Mouse (Mus musculus) midbrain, postnatal 0 days (tissue): ENCODE results near the gene Echs1. TPM values are rescaled to one million over a fixed set of nuclear protein-coding genes. Genes with fewer than 3 reads are reported as not detected.

Experiments
- ATAC-seq: fragments of 200-750 bp; cut with Nextera tagmentation; 2 replicates; pipeline ENCODE4 v1.8.0; 2017; ENCODE audit warnings: moderate number of reproducible peaks, mild to moderate bottlenecking, moderate TSS enrichment, moderate library complexity; ENCODE audit not compliant: low FRiP score
- DNase-seq: peaks from one replicate; pipeline ENCODE4 v3.0.0-alpha.2; 2015; ENCODE audit warnings: low spot score
- H3K27ac ChIP-seq: fragments of 300-500 bp; sonication (generic); 2 replicates; pipeline ENCODE4 v1.5.1; 2014; ENCODE audit warnings: low read depth, mild to moderate bottlenecking, low read length, mixed read lengths
- H3K27me3 ChIP-seq: fragments of 300-500 bp; sonication (generic); 2 replicates; pipeline ENCODE4 v1.6.1; 2014; ENCODE audit warnings: low read length, control low read depth, mixed read lengths; ENCODE audit not compliant: insufficient read depth
- H3K36me3 ChIP-seq: fragments of 300-500 bp; sonication (generic); 2 replicates; pipeline ENCODE4 v1.6.1; 2014; ENCODE audit warnings: low read length, control low read depth, mixed read lengths; ENCODE audit not compliant: insufficient read depth
- H3K4me1 ChIP-seq: fragments of 300-500 bp; sonication (generic); 2 replicates; pipeline ENCODE4 v1.6.1; 2014; ENCODE audit warnings: mild to moderate bottlenecking, control low read depth, antibody characterized with exemption, low read length, mixed read lengths; ENCODE audit not compliant: insufficient read depth
- H3K4me2 ChIP-seq: fragments of 300-500 bp; sonication (generic); 2 replicates; pipeline ENCODE4 v1.6.1; 2014; ENCODE audit warnings: low read depth, mild to moderate bottlenecking, low read length, mixed read lengths; ENCODE audit not compliant: poor library complexity, severe bottlenecking
- H3K4me3 ChIP-seq: fragments of 300-500 bp; sonication (generic); 2 replicates; pipeline ENCODE4 v1.5.1; 2014; ENCODE audit warnings: low read depth, mild to moderate bottlenecking, low read length, moderate library complexity
- H3K9ac ChIP-seq: fragments of 300-500 bp; sonication (generic); replicated peaks from 2 replicates; pipeline ENCODE4 v1.6.1; 2014; ENCODE audit warnings: mild to moderate bottlenecking, low read length, moderate library complexity, mixed read lengths; ENCODE audit not compliant: poor library complexity, severe bottlenecking
- H3K9me3 ChIP-seq: fragments of 300-500 bp; sonication (generic); 2 replicates; pipeline ENCODE4 v1.6.1; 2016; ENCODE audit warnings: low read length, control low read depth
- CTCF ChIP-seq: IDR thresholded peaks from 2 replicates; pipeline ENCODE4 v1.5.1; 2016; ENCODE audit warnings: antibody characterized with exemption, mild to moderate bottlenecking
- WGBS: fragments of 180-500 bp; shearing (Covaris S2); extraction: QIAGEN DNeasy Blood & Tissue Kit; methylation state at CpG from one replicate; pipeline ENCODE4 v1.1.7; 2014; 5-methylcytosine and 5-hydroxymethylcytosine counted together
- polyA plus RNA-seq: library from polyadenylated mRNA; unstranded; fragments of >200 nt; fragmentation: Nextera tagmentation; extraction: Ambion mirVana; gene quantifications from 2 replicates; pipeline ENCODE4 v1.2.1, GENCODE M21; 2015
- total RNA-seq: library from RNA; depleted of rRNA; stranded (reverse); fragments of >200 nt; gene quantifications from 2 replicates; pipeline ENCODE4 v1.2.3, GENCODE M21; 2014

Gene Echs1
- total and polyA plus RNA-seq, 2 experiments from 2014 or later = 75.5 to 108 TPM

GRCm38 (mm10) chr7:140121338-140121910 is 5.1 kb upstream of the Echs1 start:
- H3K9ac ChIP-seq = no peak overlapping the region
- H3K4me2 ChIP-seq = no peak overlapping the region
- no peak overlapping the region for H3K27ac ChIP-seq
- no peak for ATAC-seq
- H3K27me3 ChIP-seq = no peaks in the 10 kb centered on the region
- H3K4me1 ChIP-seq = peaks cover 5% of the 10 kb centered on the region; the same call in 1 of the 2 replicates
- DNase-seq = no peak
- TF ChIP-seq CTCF = no peak
- no peaks in the 10 kb centered on the region for H3K9me3 ChIP-seq
- H3K4me3 ChIP-seq = no peak overlapping the region
- H3K36me3 ChIP-seq = no peaks in the 10 kb centered on the region
- WGBS = 72% methylated on average over 11 of the region's 13 CpGs

GRCm38 (mm10) chr7:140120484-140120883 is 4.2 kb upstream of the Echs1 start:
- TF ChIP-seq CTCF = no peak
- Histone ChIP-seq H3K9me3 (no peaks in the 10 kb centered on the region), H3K9ac (no peak overlapping the region), H3K36me3 (no peaks in the 10 kb centered on the region), H3K4me2 (no peak overlapping the region), H3K27me3 (no peaks in the 10 kb centered on the region), H3K4me1 (peaks cover 5% of the 10 kb centered on the region; the same call in 1 of the 2 replicates), H3K27ac (no peak overlapping the region), H3K4me3 (no peak overlapping the region)
- ATAC-seq = no peak
- 85% methylated on average over 2 of the region's 2 CpGs for WGBS
- no peak for DNase-seq

GRCm38 (mm10) chr7:140115583-140116328 is 520 bp downstream of the Echs1 start, which contains the start of gene Paox:
Gene Paox, plus strand, starts transcription at chr7:140115799.
- ATAC-seq = peak; percentile 59
- peaks cover 11% of the 10 kb centered on the region for H3K36me3 ChIP-seq
- DNase-seq = peak; percentile 67
- H3K4me2 ChIP-seq = peak within 1 kb of the TSS; percentile 65
- H3K27me3 ChIP-seq = no peaks in the 10 kb centered on the region
- 3% methylated on average over 23 of the region's 23 CpGs for WGBS
- peak; percentile 26 for TF ChIP-seq CTCF
- H3K4me3 ChIP-seq = peak within 1 kb of the TSS; percentile 68
- no peaks in the 10 kb centered on the region for H3K9me3 ChIP-seq
- no peaks in the 10 kb centered on the region for H3K4me1 ChIP-seq
- H3K9ac ChIP-seq = peak within 1 kb of the TSS; percentile 81
- H3K27ac ChIP-seq = peak within 1 kb of the TSS; percentile 86

- ATAC-seq = no peak
- no peak for DNase-seq
- WGBS = 72% methylated on average over 3 of the region's 3 CpGs
- no peak for TF ChIP-seq CTCF
- H3K4me2 ChIP-seq = no peak overlapping the region
- no peaks in the 10 kb centered on the region for H3K4me1 ChIP-seq
- no peaks in the 10 kb centered on the region for H3K9me3 ChIP-seq
- no peak overlapping the region for H3K27ac ChIP-seq
- no peaks in the 10 kb centered on the region for H3K27me3 ChIP-seq
- H3K36me3 ChIP-seq = peaks cover 37% of the 10 kb centered on the region
- no peak overlapping the region for H3K9ac ChIP-seq
- no peak overlapping the region for H3K4me3 ChIP-seq
These were observed 4.3 kb downstream of the Echs1 start for GRCm38 (mm10) chr7:140111943-140112342.

- no peak for ATAC-seq
- H3K4me2 ChIP-seq = no peak overlapping the region
- H3K9me3 ChIP-seq = no peaks in the 10 kb centered on the region
- no peaks in the 10 kb centered on the region for H3K4me1 ChIP-seq
- H3K9ac ChIP-seq = no peak overlapping the region
- peaks cover 24% of the 10 kb centered on the region for H3K36me3 ChIP-seq
- TF ChIP-seq CTCF = no peak
- 87% methylated on average over 4 of the region's 4 CpGs for WGBS
- no peaks in the 10 kb centered on the region for H3K27me3 ChIP-seq
- no peak for DNase-seq
- no peak overlapping the region for H3K4me3 ChIP-seq
- no peak overlapping the region for H3K27ac ChIP-seq
These were observed 12.3 kb downstream of the Echs1 start for GRCm38 (mm10) chr7:140104009-140104408.
